Mouse (Mus musculus) embryonic facial prominence, embryonic 10.5 days (tissue): ENCODE measurements at regions not wholly inside any gene's neighbourhood (a gene's known extent, or its start where the extent isn't known, plus 50 kb on each side); places are given as distances from the start of the nearest gene placed in this dataset.
A peak's percentile ranks its signal among the peaks of the same experiment; 100 is the strongest.

Experiments
- DNase-seq: peaks from one replicate; pipeline ENCODE4 v3.0.0-alpha.2; 2017; ENCODE audit warnings: low spot score
- H3K27ac ChIP-seq: fragments of 300-500 bp; sonication (generic); replicated peaks from 2 replicates; pipeline ENCODE4 v1.5.1; 2016; ENCODE audit warnings: mild to moderate bottlenecking
- H3K27me3 ChIP-seq: fragments of 300-500 bp; sonication (generic); replicated peaks from 2 replicates; pipeline ENCODE4 v1.6.1; 2016; ENCODE audit warnings: low read depth, mild to moderate bottlenecking; ENCODE audit not compliant: poor library complexity, severe bottlenecking
- H3K36me3 ChIP-seq: fragments of 300-500 bp; sonication (generic); replicated peaks from 2 replicates; pipeline ENCODE4 v1.6.1; 2016; ENCODE audit warnings: mild to moderate bottlenecking, moderate library complexity
- H3K4me1 ChIP-seq: fragments of 300-500 bp; sonication (generic); 2 replicates; pipeline ENCODE4 v1.6.1; 2016
- H3K4me3 ChIP-seq: fragments of 300-500 bp; sonication (generic); 2 replicates; pipeline ENCODE4 v1.5.1; 2016; ENCODE audit warnings: mild to moderate bottlenecking, moderate library complexity
- H3K9me3 ChIP-seq: fragments of 300-500 bp; sonication (generic); 2 replicates; pipeline ENCODE4 v1.6.1; 2016; ENCODE audit warnings: mild to moderate bottlenecking
- WGBS: fragments of 180-500 bp; shearing (Covaris S2); methylation state at CpG from one replicate; pipeline ENCODE4 v1.1.7; 2016; 5-methylcytosine and 5-hydroxymethylcytosine counted together

- no peak overlapping the region for H3K27ac ChIP-seq
- 87% methylated on average over 1 of the region's 1 CpGs for WGBS
- no peaks in the 10 kb centered on the region for H3K9me3 ChIP-seq
- no peaks in the 10 kb centered on the region for H3K4me1 ChIP-seq
- DNase-seq, result no peak
- no peaks in the 10 kb centered on the region for H3K27me3 ChIP-seq
- H3K4me3 ChIP-seq, result no peak overlapping the region
- H3K36me3 ChIP-seq, result no peaks in the 10 kb centered on the region
Observed at GRCm38 (mm10) chr9:98091105-98091504, 58.1 kb upstream of the Clstn2 start.

- DNase-seq, result no peak
- WGBS, result 83% methylated on average over 10 of the region's 10 CpGs
Observed at GRCm38 (mm10) chr9:98095064-98095790, 62.2 kb upstream of the Clstn2 start.

DNA sequence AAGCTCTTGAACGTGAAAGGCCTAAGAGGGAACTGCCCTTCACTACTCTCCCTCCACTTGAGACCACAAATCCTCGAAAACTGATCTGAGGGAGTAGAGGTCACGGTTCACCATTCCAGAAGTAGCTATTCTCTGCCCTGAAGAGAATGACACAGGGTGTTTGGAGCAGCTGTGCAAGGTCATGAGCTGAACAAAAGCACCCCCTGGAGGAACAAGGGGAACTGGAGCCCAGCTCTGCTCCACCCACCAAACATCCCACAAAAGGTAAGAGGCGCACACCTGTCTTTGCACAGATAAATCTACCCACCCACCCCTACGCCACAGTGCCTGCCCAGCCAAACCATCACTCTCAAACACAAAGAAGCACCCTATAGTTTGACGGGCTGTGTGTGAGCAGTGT is 90.4 kb upstream of the Clstn2 start:
- DNase-seq, result no peak
- no peaks in the 10 kb centered on the region for H3K9me3 ChIP-seq
- no peaks in the 10 kb centered on the region for H3K27me3 ChIP-seq
- no peak overlapping the region for H3K27ac ChIP-seq
- H3K4me3 ChIP-seq, result no peak overlapping the region
- 0 out of 2 replicates have a peak, but pooled peaks cover 5% of the 10 kb centered on the region for H3K4me1 ChIP-seq
- H3K36me3 ChIP-seq, result no peaks in the 10 kb centered on the region
- 62% methylated on average over 6 of the region's 6 CpGs for WGBS

More at GRCm38 (mm10) chr9:98095064-98095790, 62.2 kb upstream of the Clstn2 start:
- Histone ChIP-seq H3K27me3 (no peaks in the 10 kb centered on the region), H3K36me3 (no peaks in the 10 kb centered on the region), H3K4me3 (no peak overlapping the region), H3K27ac (no peak overlapping the region), H3K4me1 (no peaks in the 10 kb centered on the region), H3K9me3 (no peaks in the 10 kb centered on the region)

- no peaks in the 10 kb centered on the region for H3K27me3 ChIP-seq
- no peak overlapping the region for H3K4me3 ChIP-seq
- no peaks in the 10 kb centered on the region for H3K9me3 ChIP-seq
- DNase-seq, result no peak
- no peaks in the 10 kb centered on the region for H3K4me1 ChIP-seq
- no peaks in the 10 kb centered on the region for H3K36me3 ChIP-seq
- WGBS, result 87% methylated on average over 4 of the region's 4 CpGs
- no peak overlapping the region for H3K27ac ChIP-seq
Observed at GRCm38 (mm10) chr9:98129596-98129995, 96.6 kb upstream of the Clstn2 start.

DNA sequence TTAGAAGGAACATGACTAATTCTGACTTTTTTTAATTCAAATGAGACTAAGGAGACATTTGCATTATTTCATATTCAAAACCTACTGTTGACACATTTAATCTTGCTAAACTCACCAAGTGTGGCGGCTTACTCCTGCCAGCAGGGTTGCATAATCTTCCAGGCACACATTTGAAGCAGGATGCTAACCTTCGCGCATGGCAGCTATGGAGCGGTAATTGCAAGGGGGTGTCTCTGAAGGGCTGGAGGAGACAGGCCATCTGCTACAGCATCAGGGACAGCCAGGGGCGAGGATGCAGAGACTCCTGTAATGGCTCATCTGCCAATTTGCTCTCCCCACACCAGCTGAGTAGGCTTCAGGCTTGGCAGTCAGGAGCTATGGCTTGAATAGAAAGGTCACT is 97.9 kb upstream of the Clstn2 start:
- WGBS, result 89% methylated on average over 5 of the region's 5 CpGs

GRCm38 (mm10) chr9:98140546-98140945 is 107.6 kb upstream of the Clstn2 start:
- Histone ChIP-seq H3K9me3 (peaks cover 3% of the 10 kb centered on the region; the same call in 1 of the 2 replicates), H3K27me3 (no peaks in the 10 kb centered on the region), H3K4me1 (no peaks in the 10 kb centered on the region), H3K27ac (no peak overlapping the region), H3K36me3 (no peaks in the 10 kb centered on the region), H3K4me3 (no peak overlapping the region)
- DNase-seq, result no peak

More for the DNA sequence above, 97.9 kb upstream of the Clstn2 start:
- no peak for DNase-seq
- H3K36me3 ChIP-seq, result no peaks in the 10 kb centered on the region
- H3K4me3 ChIP-seq, result no peak overlapping the region
- H3K27me3 ChIP-seq, result no peaks in the 10 kb centered on the region
- no peaks in the 10 kb centered on the region for H3K9me3 ChIP-seq
- no peaks in the 10 kb centered on the region for H3K4me1 ChIP-seq
- H3K27ac ChIP-seq, result no peak overlapping the region

GRCm38 (mm10) chr9:98142121-98142520 is 109.1 kb upstream of the Clstn2 start:
- Histone ChIP-seq H3K9me3 (peaks cover 2% of the 10 kb centered on the region; the same call in 1 of the 2 replicates), H3K27ac (no peak overlapping the region), H3K4me3 (no peak overlapping the region), H3K27me3 (no peaks in the 10 kb centered on the region), H3K36me3 (no peaks in the 10 kb centered on the region), H3K4me1 (no peaks in the 10 kb centered on the region)
- 78% methylated on average over 7 of the region's 7 CpGs for WGBS
- no peak for DNase-seq

DNA sequence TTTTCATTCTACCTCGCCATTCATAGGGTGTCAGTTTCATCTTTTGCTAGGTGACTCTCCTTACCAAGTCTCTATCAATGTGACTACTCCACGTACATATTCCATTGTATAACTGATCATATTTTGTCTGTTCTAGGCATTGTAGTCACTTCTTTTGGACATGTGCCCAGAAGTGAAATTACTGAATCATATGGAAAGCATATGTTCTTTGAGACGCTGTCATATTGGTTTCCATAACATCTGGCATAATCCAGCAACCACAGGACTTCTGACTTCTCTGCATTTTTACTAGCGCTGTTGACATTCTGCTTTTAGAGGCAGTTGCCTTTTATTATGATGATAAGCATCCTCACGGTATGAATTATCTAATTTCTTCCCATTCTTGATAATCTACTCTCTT is 113.9 kb upstream of the Clstn2 start:
- no peaks in the 10 kb centered on the region for H3K36me3 ChIP-seq
- no peak overlapping the region for H3K27ac ChIP-seq
- no peaks in the 10 kb centered on the region for H3K27me3 ChIP-seq
- no peaks in the 10 kb centered on the region for H3K4me1 ChIP-seq
- H3K4me3 ChIP-seq, result no peak overlapping the region
- H3K9me3 ChIP-seq, result no peaks in the 10 kb centered on the region
- DNase-seq, result no peak
- WGBS, result 87% methylated on average over 5 of the region's 5 CpGs

- no peak for DNase-seq
- no peaks in the 10 kb centered on the region for H3K9me3 ChIP-seq
- H3K27ac ChIP-seq, result no peak overlapping the region
- H3K4me1 ChIP-seq, result no peaks in the 10 kb centered on the region
- WGBS, result 85% methylated on average over 2 of the region's 2 CpGs
- no peaks in the 10 kb centered on the region for H3K27me3 ChIP-seq
- H3K36me3 ChIP-seq, result no peaks in the 10 kb centered on the region
- no peak overlapping the region for H3K4me3 ChIP-seq
Observed at GRCm38 (mm10) chr9:98158421-98158820, 125.4 kb upstream of the Clstn2 start.

DNA sequence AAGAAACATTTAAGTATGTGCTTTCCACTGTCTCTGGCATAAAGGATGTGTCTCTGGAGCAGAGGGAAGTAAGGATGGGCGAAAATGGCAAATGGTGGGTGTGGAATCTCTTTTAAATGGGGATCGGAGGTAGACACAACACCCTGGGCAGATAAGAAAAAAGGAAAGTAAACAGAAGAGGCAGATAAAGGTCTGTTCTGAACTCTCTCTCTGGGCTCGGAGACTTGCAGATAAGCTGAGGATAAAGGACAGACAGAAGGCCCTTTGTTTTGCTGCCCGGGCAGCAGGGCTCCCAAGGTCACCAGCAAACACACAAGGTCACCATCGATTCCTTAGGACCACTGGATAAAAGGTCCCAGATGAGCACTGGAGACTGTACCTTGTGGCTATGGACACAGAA is 122.7 kb upstream of the Nmnat3 start:
- WGBS, result 12% methylated on average over 5 of the region's 5 CpGs
- Histone ChIP-seq H3K4me3 (no peak overlapping the region), H3K27ac (peak overlapping the region; percentile 20; the same call in 1 of the 2 replicates), H3K4me1 (peaks cover 12% of the 10 kb centered on the region), H3K36me3 (no peaks in the 10 kb centered on the region), H3K9me3 (no peaks in the 10 kb centered on the region), H3K27me3 (no peaks in the 10 kb centered on the region)
- DNase-seq, result peak; percentile 18

DNA sequence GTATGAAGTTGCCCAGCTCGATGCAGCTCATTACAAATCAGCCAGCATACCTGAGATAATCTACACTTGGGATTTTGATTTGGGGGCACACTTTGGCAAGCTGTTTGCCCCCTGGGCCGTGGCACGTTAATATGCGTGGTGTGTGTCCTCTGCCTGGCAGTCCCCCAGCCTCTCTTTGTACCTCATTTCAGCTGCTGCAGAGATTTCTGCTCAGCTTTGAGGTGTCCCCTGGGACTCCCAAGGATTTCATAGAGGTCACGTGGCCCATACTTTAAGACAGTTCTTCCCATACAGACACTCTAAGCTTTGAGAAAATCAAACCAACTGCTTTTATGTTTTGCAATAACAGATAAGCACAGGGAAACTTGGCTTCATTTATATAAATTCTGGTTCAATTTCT is 113.2 kb upstream of the Nmnat3 start:
- H3K36me3 ChIP-seq, result no peaks in the 10 kb centered on the region
- no peak for DNase-seq
- no peaks in the 10 kb centered on the region for H3K27me3 ChIP-seq
- H3K27ac ChIP-seq, result no peak overlapping the region
- no peaks in the 10 kb centered on the region for H3K4me1 ChIP-seq
- 82% methylated on average over 5 of the region's 5 CpGs for WGBS
- no peak overlapping the region for H3K4me3 ChIP-seq
- H3K9me3 ChIP-seq, result no peaks in the 10 kb centered on the region

GRCm38 (mm10) chr9:98176701-98177380 is 110.4 kb upstream of the Nmnat3 start:
- Histone ChIP-seq H3K27me3 (no peaks in the 10 kb centered on the region), H3K4me1 (no peaks in the 10 kb centered on the region), H3K36me3 (no peaks in the 10 kb centered on the region), H3K27ac (no peak overlapping the region), H3K4me3 (no peak overlapping the region), H3K9me3 (no peaks in the 10 kb centered on the region)
- DNase-seq, result no peak
- WGBS, result 72% methylated on average over 7 of the region's 7 CpGs

- Histone ChIP-seq H3K27ac (no peak overlapping the region), H3K27me3 (no peaks in the 10 kb centered on the region), H3K9me3 (no peaks in the 10 kb centered on the region), H3K4me3 (no peak overlapping the region), H3K36me3 (no peaks in the 10 kb centered on the region), H3K4me1 (no peaks in the 10 kb centered on the region)
- peak; percentile 2 for DNase-seq
- 44% methylated on average over 4 of the region's 4 CpGs for WGBS
Observed at GRCm38 (mm10) chr9:98180766-98181165, 106.5 kb upstream of the Nmnat3 start.
